Mouse (Mus musculus): Measurements from ENCODE around the gene Gm8011.
"Not testable (repeated sequence)": the region's sequence is repeated elsewhere in the genome, so short reads cannot be mapped to it uniquely, and the experiment has no call there.

Gm8011 gene

DNA sequence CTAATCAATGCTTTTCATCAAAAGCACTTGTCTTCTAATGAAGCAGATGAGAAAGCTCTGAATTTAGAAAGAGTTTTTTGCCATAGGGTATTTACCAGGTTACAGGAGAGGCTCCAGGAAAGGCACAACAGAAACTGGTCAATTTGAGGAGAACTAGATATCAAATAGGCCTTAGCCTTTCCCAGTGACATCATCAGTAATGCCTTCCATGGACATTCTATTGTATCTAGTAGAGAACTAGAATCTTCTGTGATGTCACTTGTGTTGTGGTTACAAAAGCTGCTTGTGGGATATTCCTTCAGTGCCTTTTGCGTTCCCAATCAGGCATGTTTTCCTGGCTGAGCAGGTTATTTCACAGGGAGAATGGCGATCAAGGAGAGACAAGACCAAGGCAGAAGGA is at the start of gene Gm8011:
TSS of gene Gm8011 (plus strand) at position 301 of the 400 bp plus-strand sequence.
- not testable (repeated sequence) for DNase-seq (ENCODE audit: low spot score in 2 of 2)

DNA sequence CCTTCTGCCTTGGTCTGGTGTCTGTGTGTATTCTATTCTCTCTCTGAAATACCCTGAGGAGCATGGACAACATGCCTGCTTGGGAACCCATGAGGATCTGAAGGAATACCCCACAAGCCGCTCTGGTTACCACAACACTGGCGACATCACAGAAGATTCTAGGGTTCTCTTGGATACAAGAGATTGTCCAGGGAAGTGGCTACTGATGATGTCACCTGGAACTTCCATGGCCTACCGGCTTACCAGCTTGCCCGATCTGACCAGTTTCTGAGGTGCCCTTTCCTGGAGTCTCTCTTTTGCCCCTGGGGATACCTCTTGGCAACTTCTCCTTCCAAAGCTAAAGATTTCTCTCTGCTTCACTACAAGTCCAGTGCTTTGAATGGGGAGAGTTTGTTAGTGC is 24.1 kb upstream of the Gm8011 start, which contains the start of gene Gm8005:
TSS of gene Gm8005 (minus strand) at position 101 of the 400 bp plus-strand sequence.
- not testable (repeated sequence) for DNase-seq (ENCODE audit: low spot score in 2 of 2)

DNA sequence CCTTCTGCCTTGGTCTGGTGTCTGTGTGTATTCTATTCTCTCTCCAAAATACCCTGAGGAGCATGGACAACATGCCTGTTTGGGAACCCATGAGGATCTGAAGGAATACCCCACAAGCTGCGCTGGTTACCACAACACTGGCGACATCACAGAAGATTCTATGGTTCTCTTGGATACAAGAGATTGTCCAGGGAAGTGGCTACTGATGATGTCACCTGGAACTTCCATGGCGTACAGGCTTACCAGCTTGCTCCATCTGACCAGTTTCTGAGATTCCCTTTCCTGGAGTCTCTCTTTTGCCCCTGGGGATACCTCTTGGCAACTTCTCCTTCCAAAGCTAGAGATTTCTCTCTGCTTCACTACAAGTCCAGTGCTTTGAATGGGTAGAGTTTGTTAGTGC is 38.6 kb downstream of the Gm8011 start, which contains the start of gene Gm8020:
TSS of gene Gm8020 (minus strand) at position 101 of the 400 bp plus-strand sequence.
- DNase-seq (ENCODE audit: low spot score in 2 of 2), result not testable (repeated sequence)
